ENCODE assay signal across 9 mouse cellular contexts in the genomic region with DNA sequence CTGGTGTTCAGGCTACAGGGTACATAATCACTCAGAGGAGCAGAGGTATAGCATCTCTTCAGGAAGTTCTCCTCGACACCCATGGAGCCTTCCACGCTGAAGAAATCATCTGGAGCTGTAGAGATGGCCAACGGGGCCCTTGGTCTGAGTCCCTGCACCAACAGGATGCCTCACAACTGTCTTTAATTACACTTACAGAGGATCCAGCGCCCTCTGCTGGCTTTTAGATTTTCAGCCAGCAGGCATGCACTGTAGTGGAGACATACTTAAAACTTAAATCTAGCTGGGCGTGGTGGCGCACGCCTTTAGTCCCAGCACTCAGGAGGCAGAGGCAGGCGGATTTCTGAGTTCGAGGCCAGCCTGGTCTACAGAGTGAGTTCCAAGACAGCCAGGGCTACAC. TPM values are rescaled to one million over a fixed set of nuclear protein-coding genes. Genes with fewer than 3 reads are reported as not detected.
A peak's percentile ranks its signal among the peaks of the same experiment; 100 is the strongest.
DNase-seq lines count a peak whose midpoint lies in the region; ATAC-seq and TF ChIP-seq lines count a peak whose summit lies in the region.
"Had no signal": no experiment of that assay in that cellular context is flagged by ENCODE, and none has a peak within 500 bp of the region (broad histone marks: within the 10 kb centered on the region; RNA-seq: fewer than 3 reads in every experiment).

No protein-coding gene starts in this region.

- H3K79me2 ChIP-seq in heart, adult 2 months (replicated peaks; ENCODE audit: control insufficient read depth, insufficient read depth, low read length) = no peaks in the 10 kb centered on the region

- no peak overlapping the region for H3K4me2 ChIP-seq in midbrain, embryonic 14.5 days (ENCODE audit: low read length)
- no peak overlapping the region for H3K4me2 ChIP-seq in midbrain, embryonic 13.5 days (replicated peaks)

- no peak for DNase-seq in heart, adult 2 months
- DNase-seq in heart, postnatal 4 days = no peak
- peak; percentile 20 for DNase-seq in midbrain, embryonic 14.5 days
- peak; percentile 44 for DNase-seq in embryo, embryonic 11 days
- peak; percentile 16 to 32 for DNase-seq in thymus, postnatal 36 days
- DNase-seq in frontal cortex, postnatal 14 days (ENCODE audit: low spot score in 2 of 2) = no peak

- H3K27me3 ChIP-seq in heart, adult 2 months (ENCODE audit: control insufficient read depth, insufficient read depth, low read length) = no peaks in the 10 kb centered on the region
- no peaks in the 10 kb centered on the region for H3K27me3 ChIP-seq in midbrain, embryonic 14.5 days (ENCODE audit: control insufficient read depth, insufficient read depth, low read length)
- H3K27me3 ChIP-seq in midbrain, embryonic 13.5 days = no peaks in the 10 kb centered on the region

- H3K27ac ChIP-seq in heart, adult 2 months = no peak overlapping the region
- no peak overlapping the region for H3K27ac ChIP-seq in midbrain, embryonic 14.5 days (replicated peaks; ENCODE audit: low read depth, low read length)
- no peak overlapping the region for H3K27ac ChIP-seq in midbrain, embryonic 13.5 days

- peak; percentile 44 for TF ChIP-seq CTCF in heart, adult 2 months (IDR thresholded peaks at IDR 0.05)

- ATAC-seq in midbrain, embryonic 14.5 days (ENCODE audit: low FRiP score, low TSS enrichment) = no peak
- no peak for ATAC-seq in midbrain, embryonic 13.5 days
- no peak for ATAC-seq in frontal cortex, adult (ENCODE audit: low TSS enrichment)

- intact Hi-C loops in heart, adult 2 months (cut with DNase I) = no loop called here

- no peak overlapping the region for H3K4me3 ChIP-seq in heart, adult 2 months
- no peak overlapping the region for H3K4me3 ChIP-seq in midbrain, embryonic 14.5 days (replicated peaks; ENCODE audit: low read depth, low read length)
- H3K4me3 ChIP-seq in midbrain, embryonic 13.5 days (replicated peaks) = no peak overlapping the region

- peaks cover 3% of the 10 kb centered on the region; the same call in 1 of the 2 replicates for H3K4me1 ChIP-seq in heart, adult 2 months (ENCODE audit: control insufficient read depth, insufficient read depth, low read length)
- no peaks in the 10 kb centered on the region for H3K4me1 ChIP-seq in midbrain, embryonic 14.5 days (ENCODE audit: control insufficient read depth, insufficient read depth, low read length)
- H3K4me1 ChIP-seq in midbrain, embryonic 13.5 days (replicated peaks) = no peaks in the 10 kb centered on the region

- no peak overlapping the region for H3K9ac ChIP-seq in heart, adult 2 months (ENCODE audit: low read depth, low read length)
- no peak overlapping the region for H3K9ac ChIP-seq in midbrain, embryonic 14.5 days (replicated peaks; ENCODE audit: low read length)
- no peak overlapping the region for H3K9ac ChIP-seq in midbrain, embryonic 13.5 days (replicated peaks)

- 93% methylated on average over 9 of the region's 9 CpGs for WGBS in heart, adult 2 months
- WGBS in midbrain, embryonic 14.5 days = 93% methylated on average over 9 of the region's 9 CpGs
- WGBS in midbrain, embryonic 13.5 days = 93% methylated on average over 9 of the region's 9 CpGs

- H3K36me3 ChIP-seq in heart, adult 2 months (ENCODE audit: control insufficient read depth, insufficient read depth, low read length) = no peaks in the 10 kb centered on the region
- H3K36me3 ChIP-seq in midbrain, embryonic 14.5 days (ENCODE audit: control insufficient read depth, insufficient read depth, low read length) = peaks cover 81% of the 10 kb centered on the region
- H3K36me3 ChIP-seq in midbrain, embryonic 13.5 days = peaks cover 97% of the 10 kb centered on the region

- TF ChIP-seq POLR2A in heart, adult 2 months (IDR thresholded peaks at IDR 0.05; ENCODE audit: insufficient read depth, low read depth, low read length) = no peak

- no peak for TF ChIP-seq EP300 in heart, adult 2 months (IDR thresholded peaks at IDR 0.05; ENCODE audit: insufficient read depth, low read depth, low read length)

- no peaks in the 10 kb centered on the region for H3K9me3 ChIP-seq in midbrain, embryonic 14.5 days (ENCODE audit: control insufficient read depth, low read length)
- no peaks in the 10 kb centered on the region for H3K9me3 ChIP-seq in midbrain, embryonic 13.5 days

RNA-seq across cellular contexts. Expression of a gene that starts 18.0 kb away (rescaled TPM):
- total RNA-seq in heart, adult 2 months (2021) = under 1 TPM in 1 of 2 experiments, not detected in 1; 0.52 TPM
- 0.27 TPM in 1 of 2 replicates, not detected in the other for polyA plus RNA-seq in heart, adult 2 months (2012; rRNA removed)
- total RNA-seq in heart, postnatal 4 days (2021) = 1 to 10 TPM; 1.1 to 1.8 TPM
- polyA plus RNA-seq in midbrain, embryonic 14.5 days (2014; fragmentation: Nextera tagmentation; extraction: Ambion mirVana) = 2.1 TPM in 2 replicates
- polyA plus RNA-seq in midbrain, embryonic 13.5 days (2015; fragmentation: Nextera tagmentation; extraction: Ambion mirVana) = 1.8 and 2.3 TPM in 2 replicates

RNA-seq across cellular contexts. Expression of a gene that starts 25.2 kb away (rescaled TPM):
- total RNA-seq in heart, adult 2 months (2021) = under 1 TPM; 0.48 to 0.52 TPM
- polyA plus RNA-seq in heart, adult 2 months (2012; rRNA removed) = 0.38 and 0.78 TPM in 2 replicates
- under 1 TPM; 0.47 to 0.50 TPM for total RNA-seq in heart, postnatal 4 days (2021)
- 0.19 and 0.61 TPM in 2 replicates for polyA plus RNA-seq in midbrain, embryonic 14.5 days (2014; fragmentation: Nextera tagmentation; extraction: Ambion mirVana)
- 0.58 and 0.96 TPM in 2 replicates for polyA plus RNA-seq in midbrain, embryonic 13.5 days (2015; fragmentation: Nextera tagmentation; extraction: Ambion mirVana)

RNA-seq across cellular contexts. Expression of a gene that starts 52.8 kb away (rescaled TPM):
- total RNA-seq in heart, adult 2 months (2021) = 10 to 100 TPM; 50.1 to 52.8 TPM
- polyA plus RNA-seq in heart, adult 2 months (2012; rRNA removed) = 51.3 and 95.3 TPM in 2 replicates
- total RNA-seq in heart, postnatal 4 days (2021) = 10 to 100 TPM; 45.1 to 49.6 TPM
- polyA plus RNA-seq in midbrain, embryonic 14.5 days (2014; fragmentation: Nextera tagmentation; extraction: Ambion mirVana) = 26.8 and 32.7 TPM in 2 replicates
- polyA plus RNA-seq in midbrain, embryonic 13.5 days (2015; fragmentation: Nextera tagmentation; extraction: Ambion mirVana) = 23.3 and 27.0 TPM in 2 replicates

RNA-seq across cellular contexts. Expression of a gene that starts 53.9 kb away (rescaled TPM):
- total RNA-seq in heart, adult 2 months (2021) = under 1 TPM; 0.26 to 0.70 TPM
- 0.73 and 1.3 TPM in 2 replicates for polyA plus RNA-seq in heart, adult 2 months (2012; rRNA removed)
- 1 to 10 TPM in 1 of 2 experiments, under 1 TPM in 1; 0.68 to 1.5 TPM for total RNA-seq in heart, postnatal 4 days (2021)
- polyA plus RNA-seq in midbrain, embryonic 14.5 days (2014; fragmentation: Nextera tagmentation; extraction: Ambion mirVana) = 1.4 and 1.8 TPM in 2 replicates
- 1.0 and 1.3 TPM in 2 replicates for polyA plus RNA-seq in midbrain, embryonic 13.5 days (2015; fragmentation: Nextera tagmentation; extraction: Ambion mirVana)
- total RNA-seq: hematopoietic stem cell, adult 5-6 weeks had no signal

RNA-seq across cellular contexts. Expression of a gene that starts 57.0 kb away (rescaled TPM):
- total RNA-seq in heart, adult 2 months (2021) = 10 to 100 TPM; 12.0 to 15.8 TPM
- polyA plus RNA-seq in heart, adult 2 months (2012; rRNA removed) = 14.0 and 14.2 TPM in 2 replicates
- 10 to 100 TPM; 22.8 to 25.9 TPM for total RNA-seq in heart, postnatal 4 days (2021)
- polyA plus RNA-seq in midbrain, embryonic 14.5 days (2014; fragmentation: Nextera tagmentation; extraction: Ambion mirVana) = 4.7 and 8.2 TPM in 2 replicates
- 9.2 and 11.0 TPM in 2 replicates for polyA plus RNA-seq in midbrain, embryonic 13.5 days (2015; fragmentation: Nextera tagmentation; extraction: Ambion mirVana)

Comparison
In these comparisons a context has a peak if more than half of its experiments do, and no peak if none do; other contexts are left out.
1. DNase-seq: peak in midbrain, embryonic 14.5 days (single experiment), embryo, embryonic 11 days (single experiment) and thymus, postnatal 36 days (2 of 2); none in heart, adult 2 months (0 of 2), heart, postnatal 4 days (single experiment) and frontal cortex, postnatal 14 days (0 of 2).